16 mouse cellular contexts compared by ENCODE assay signal in the genomic region with DNA sequence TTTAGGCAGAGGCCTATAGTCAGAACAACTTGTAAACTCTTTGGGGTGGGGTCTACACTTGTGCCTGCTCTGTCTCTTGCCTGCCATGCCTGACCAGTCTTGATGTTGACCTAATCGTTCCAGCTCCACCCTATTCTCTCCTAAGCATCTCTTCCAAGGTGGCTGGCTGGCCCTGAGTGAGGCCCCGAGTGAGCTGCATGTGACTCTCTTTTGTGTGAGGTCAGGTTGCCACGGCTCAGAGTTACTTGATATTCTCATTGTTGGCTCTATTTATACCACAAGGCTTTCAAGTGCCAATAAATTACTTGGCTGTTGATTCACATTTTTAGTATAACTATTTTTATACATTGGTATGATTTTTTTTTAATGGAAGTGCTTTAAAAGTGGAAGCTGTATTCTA. TPM values are rescaled to one million over a fixed set of nuclear protein-coding genes. Genes with fewer than 3 reads are reported as not detected.
DNase-seq lines count a peak whose midpoint lies in the region; ATAC-seq and TF ChIP-seq lines count a peak whose summit lies in the region.
"Had no signal": no experiment of that assay in that cellular context is flagged by ENCODE, and none has a peak within 500 bp of the region (broad histone marks: within the 10 kb centered on the region; RNA-seq: fewer than 3 reads in every experiment).

No protein-coding gene starts in this region.

- H3K4me2 ChIP-seq in kidney, embryonic 14.5 days (replicated peaks; ENCODE audit: low read depth, low read length) = no peak overlapping the region
- H3K4me2 ChIP-seq in liver, embryonic 12.5 days = no peak overlapping the region
- H3K4me2 ChIP-seq: hindbrain, embryonic 15.5 days; liver, embryonic 15.5 days; midbrain, embryonic 13.5 days had no signal

- no peak overlapping the region for H3K4me3 ChIP-seq in kidney, embryonic 14.5 days (ENCODE audit: low read length)
- no peak overlapping the region for H3K4me3 ChIP-seq in C2C12 (ENCODE audit: insufficient read depth, poor library complexity, severe bottlenecking)
- no peak overlapping the region for H3K4me3 ChIP-seq in liver, embryonic 12.5 days
- H3K4me3 ChIP-seq: hindbrain, embryonic 15.5 days; liver, embryonic 15.5 days; midbrain, embryonic 13.5 days had no signal

- peaks cover 4% of the 10 kb centered on the region; the same call in 1 of the 2 replicates for H3K36me3 ChIP-seq in kidney, embryonic 14.5 days (ENCODE audit: control insufficient read depth, insufficient read depth, low read length)
- H3K36me3 ChIP-seq in C2C12 (ENCODE audit: control insufficient read depth, insufficient read depth) = peaks cover 12% of the 10 kb centered on the region
- H3K36me3 ChIP-seq in liver, embryonic 12.5 days = peaks cover 27% of the 10 kb centered on the region

- peaks cover 14% of the 10 kb centered on the region for H3K4me1 ChIP-seq in kidney, embryonic 14.5 days (ENCODE audit: control insufficient read depth, insufficient read depth, low read length)
- H3K4me1 ChIP-seq in liver, embryonic 12.5 days = no peaks in the 10 kb centered on the region
- H3K4me1 ChIP-seq: hindbrain, embryonic 15.5 days; liver, embryonic 15.5 days; midbrain, embryonic 13.5 days had no signal

- H3K27me3 ChIP-seq in kidney, embryonic 14.5 days (ENCODE audit: control insufficient read depth, insufficient read depth, low read length) = no peaks in the 10 kb centered on the region
- no peaks in the 10 kb centered on the region for H3K27me3 ChIP-seq in C2C12 (ENCODE audit: control insufficient read depth, insufficient read depth, insufficient read length)
- H3K27me3 ChIP-seq in liver, embryonic 12.5 days (replicated peaks) = no peaks in the 10 kb centered on the region
- H3K27me3 ChIP-seq: hindbrain, embryonic 15.5 days; liver, embryonic 15.5 days; midbrain, embryonic 13.5 days had no signal

- no peak for DNase-seq in kidney, adult 18-20 months
- peak; percentile 67 for DNase-seq in fibroblast of lung, adult 2 months (ENCODE audit: low read depth)
- peak; percentile 43 to 45 for DNase-seq in heart, postnatal 10 days
- no peak for DNase-seq in layer of hippocampus, adult 11-12 months (ENCODE audit: low spot score)
- DNase-seq: adrenal gland, postnatal 10 days; cerebellum, adult 8-10 months; gastrocnemius, postnatal 25 days; kidney, adult 2 months; left cerebral cortex, postnatal 4 days; thymus, adult 18-20 months had no signal

- H3ac ChIP-seq in C2C12 (ENCODE audit: control insufficient read depth, insufficient read length, low read depth) = no peak overlapping the region

- TF ChIP-seq CTCF in C2C12 (IDR thresholded peaks at IDR 0.05; ENCODE audit: control insufficient read depth, insufficient read depth, insufficient read length) = no peak

- no peak for ATAC-seq in kidney, embryonic 14.5 days (ENCODE audit: low FRiP score, low TSS enrichment)
- ATAC-seq in liver, embryonic 12.5 days = no peak
- ATAC-seq: midbrain, embryonic 13.5 days had no signal

- H3K9me3 ChIP-seq in kidney, embryonic 14.5 days (ENCODE audit: control insufficient read depth, low read length) = no peaks in the 10 kb centered on the region
- H3K9me3 ChIP-seq in liver, embryonic 12.5 days (replicated peaks) = no peaks in the 10 kb centered on the region
- H3K9me3 ChIP-seq: hindbrain, embryonic 15.5 days; liver, embryonic 15.5 days; midbrain, embryonic 13.5 days had no signal

- peaks cover 2% of the 10 kb centered on the region for H3K79me3 ChIP-seq in C2C12 (ENCODE audit: low read depth)

- H3K79me2 ChIP-seq in C2C12 (ENCODE audit: control insufficient read depth, insufficient read depth) = peaks cover under 1% of the 10 kb centered on the region

- WGBS in kidney, embryonic 14.5 days = 9% methylated on average over 3 of the region's 3 CpGs
- 66% methylated on average over 3 of the region's 3 CpGs for WGBS in liver, embryonic 12.5 days (ENCODE audit: insufficient replicate concordance)

- peak overlapping the region; percentile 11; the same call in 1 of the 2 replicates for H3K27ac ChIP-seq in kidney, embryonic 14.5 days (ENCODE audit: low read depth, low read length)
- H3K27ac ChIP-seq in liver, embryonic 12.5 days = no peak overlapping the region
- H3K27ac ChIP-seq: hindbrain, embryonic 15.5 days; liver, embryonic 15.5 days; midbrain, embryonic 13.5 days had no signal

- no peak overlapping the region for H3K9ac ChIP-seq in kidney, embryonic 14.5 days (ENCODE audit: low read depth, low read length)
- H3K9ac ChIP-seq in liver, embryonic 12.5 days = no peak overlapping the region
- H3K9ac ChIP-seq: hindbrain, embryonic 15.5 days; liver, embryonic 15.5 days; midbrain, embryonic 13.5 days had no signal

- intact Hi-C loops in heart, postnatal 10 days (cut with DNase I) = no loop called here

TF ChIP-seq in C2C12, 6 proteins besides CTCF, POLR2A, EP300 and RAD21:
- TF ChIP-seq CEBPB (IDR thresholded peaks at IDR 0.05; ENCODE audit: low read depth) (no peak), USF1 (IDR thresholded peaks at IDR 0.05; ENCODE audit: low read depth) (peak; percentile 73)
TF ChIP-seq in C2C12: peak in this region for 1.

RNA-seq across cellular contexts. Expression of gene Mrpl33, which starts 30.4 kb away (rescaled TPM):
- 253 and 349 TPM in 2 replicates for polyA plus RNA-seq in kidney, embryonic 14.5 days (2014; fragmentation: Nextera tagmentation; extraction: Ambion mirVana)
- polyA plus RNA-seq in C2C12 (2012; fragmentation: generic; extraction: Trizol) = 228 TPM
- total RNA-seq in heart, postnatal 10 days (2021) = 100 to 1,000 TPM; 315 to 318 TPM
- 232 and 236 TPM in 2 replicates for polyA plus RNA-seq in liver, embryonic 12.5 days (2016; fragmentation: Nextera tagmentation; extraction: Ambion mirVana)

Comparison
In these comparisons a context has a peak if more than half of its experiments do, and no peak if none do; other contexts are left out.
1. DNase-seq: peak in fibroblast of lung, adult 2 months (single experiment) and heart, postnatal 10 days (2 of 2); none in kidney, adult 18-20 months (single experiment) and layer of hippocampus, adult 11-12 months (single experiment).